Mouse (Mus musculus) fibroblast of lung, adult 2 months (primary cell): ENCODE data around the gene Fzd2.
A peak's percentile ranks its signal among the peaks of the same experiment; 100 is the strongest.
"Not testable (repeated sequence)": the region's sequence is repeated elsewhere in the genome, so short reads cannot be mapped to it uniquely, and the experiment has no call there.

Experiments used
- DNase-seq: peaks from one replicate; pipeline ENCODE4 v3.0.0-alpha.2; 2011; ENCODE audit warnings: low read depth

Fzd2 gene

GRCm38 (mm10) chr11:102604010-102604584, at the start of gene Fzd2:
Gene Fzd2 (plus strand): TSS chr11:102604396.
- DNase-seq: peak; percentile 97

DNA sequence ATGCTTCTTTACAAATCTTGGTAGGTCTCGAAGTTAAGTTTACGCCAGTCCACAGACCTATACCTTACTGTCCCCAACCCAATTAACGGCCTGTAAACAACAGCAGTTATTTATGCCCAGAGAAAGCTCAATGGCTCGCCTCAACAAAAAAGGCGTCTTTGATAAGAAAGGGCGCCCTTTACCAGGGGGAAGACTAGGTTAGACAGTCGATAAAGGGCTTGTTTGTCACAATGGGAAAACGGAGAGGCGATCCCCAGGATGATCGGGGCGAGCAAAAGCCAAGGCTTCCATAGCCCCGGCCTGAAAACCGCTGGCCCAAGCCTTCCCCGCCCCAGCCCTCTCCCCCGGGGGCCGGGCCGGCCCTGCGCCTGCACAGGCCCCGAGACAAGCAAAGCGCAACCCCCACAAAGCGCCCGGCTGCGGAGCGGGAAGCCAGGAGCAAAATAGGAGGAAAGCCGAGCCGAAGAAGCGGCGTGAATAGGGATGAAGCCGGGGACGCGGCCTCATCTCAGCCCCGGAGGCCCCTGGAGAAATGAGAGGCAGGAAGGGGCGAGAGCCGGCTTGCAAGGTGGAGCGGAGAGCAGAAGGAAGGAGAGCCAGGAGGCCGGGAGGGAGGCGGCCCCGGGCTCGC, 48.7 kb upstream of the Fzd2 start:
- DNase-seq: no peak

DNA sequence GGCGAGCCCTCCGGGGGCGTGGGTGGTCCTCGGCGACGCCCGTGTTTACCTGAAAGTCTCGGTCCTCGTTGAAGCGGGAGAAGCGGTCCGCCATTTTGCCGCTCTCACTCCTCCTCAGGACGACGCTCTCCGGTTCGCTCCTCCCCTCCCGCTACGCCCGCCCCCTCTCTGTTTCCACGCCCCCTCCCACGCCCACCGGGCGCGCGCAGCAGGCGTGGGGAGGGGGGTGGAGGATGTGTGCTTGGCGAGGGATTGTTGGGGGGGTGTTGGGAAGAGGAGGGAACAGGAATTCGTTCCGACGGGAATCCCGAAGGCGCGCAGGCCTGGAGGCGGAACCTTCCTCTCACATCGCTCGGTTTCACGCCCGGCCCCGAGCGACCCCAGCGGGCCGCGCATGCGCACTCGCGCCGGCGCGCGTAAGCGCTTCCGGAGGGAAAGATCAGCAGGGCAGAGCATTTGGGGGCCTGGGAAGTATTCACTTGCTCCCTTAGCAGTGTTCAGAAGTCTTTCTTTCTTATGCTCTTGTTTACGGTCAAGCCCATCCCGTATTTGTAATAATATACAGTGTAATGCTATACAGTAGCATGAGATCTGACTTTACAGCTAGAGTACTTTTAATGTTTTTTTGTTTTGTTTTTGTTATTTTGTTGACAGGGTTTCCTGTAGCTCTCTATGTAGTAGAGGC, 48.0 kb upstream of the Fzd2 start, which contains the start of gene Gpatch8:
Gpatch8 (minus strand) TSS at position 362 of the 685 bp plus-strand sequence.
- peak; percentile 94 for DNase-seq

DNA sequence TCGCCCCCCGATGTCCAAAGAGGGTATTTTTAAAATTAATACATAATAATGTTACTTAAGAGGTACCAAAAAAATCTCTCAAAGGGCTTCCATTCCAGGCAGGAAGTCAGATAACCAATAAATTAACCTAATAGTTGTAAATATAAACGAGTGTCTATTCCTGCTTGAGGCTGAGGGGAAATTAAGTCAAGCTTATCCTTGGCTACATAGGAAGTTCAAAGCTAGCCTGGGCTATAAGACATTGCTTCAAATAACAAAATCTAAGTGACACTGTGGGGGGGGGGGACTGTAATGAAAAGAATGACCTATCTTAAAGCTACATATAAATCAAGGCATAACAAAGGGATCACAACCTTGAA, 47.5 kb upstream of the Fzd2 start:
- no peak for DNase-seq

- DNase-seq: no peak
Observed at GRCm38 (mm10) chr11:102557386-102557785, 46.8 kb upstream of the Fzd2 start.

GRCm38 (mm10) chr11:102558704-102559103, 45.5 kb upstream of the Fzd2 start:
- no peak for DNase-seq

DNA sequence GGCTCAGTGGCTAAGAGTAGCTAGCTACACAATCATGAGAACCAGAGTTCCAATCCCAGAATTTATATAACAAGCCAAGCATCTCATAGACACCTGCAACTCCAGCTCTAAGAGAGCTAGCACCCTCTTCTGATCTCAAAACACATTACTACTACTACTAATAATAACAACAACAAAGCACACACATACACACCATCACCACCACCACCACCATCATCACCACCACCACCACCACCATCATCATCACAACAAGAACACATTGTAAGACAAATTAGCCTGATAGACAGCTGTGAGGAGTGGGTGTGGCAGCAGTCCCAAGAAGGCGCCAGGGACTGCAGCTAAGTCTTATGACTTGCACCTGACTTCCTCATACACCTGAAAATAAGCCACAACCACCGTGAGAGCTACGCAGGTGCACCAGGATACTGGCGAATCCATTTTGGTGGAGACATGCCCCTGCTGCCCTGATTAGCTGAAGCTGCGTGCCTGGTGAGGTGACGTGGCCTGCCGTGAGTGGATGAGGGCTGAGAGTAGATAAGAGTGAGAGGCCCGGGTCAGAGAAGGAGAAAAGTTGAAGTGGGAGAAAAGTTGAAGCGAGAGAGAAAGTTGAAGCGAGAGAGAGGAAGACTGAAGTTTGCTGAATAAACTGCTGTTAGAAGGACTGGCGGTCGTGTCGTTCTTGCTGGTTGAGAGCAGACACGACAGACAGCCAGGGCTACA, 39.1 kb upstream of the Fzd2 start:
- DNase-seq: not testable (repeated sequence)

GRCm38 (mm10) chr11:102565741-102566140, 38.5 kb upstream of the Fzd2 start:
- DNase-seq: no peak

GRCm38 (mm10) chr11:102566290-102566689, 37.9 kb upstream of the Fzd2 start:
- DNase-seq: no peak

GRCm38 (mm10) chr11:102567157-102567556, 37.0 kb upstream of the Fzd2 start:
- no peak for DNase-seq

DNA sequence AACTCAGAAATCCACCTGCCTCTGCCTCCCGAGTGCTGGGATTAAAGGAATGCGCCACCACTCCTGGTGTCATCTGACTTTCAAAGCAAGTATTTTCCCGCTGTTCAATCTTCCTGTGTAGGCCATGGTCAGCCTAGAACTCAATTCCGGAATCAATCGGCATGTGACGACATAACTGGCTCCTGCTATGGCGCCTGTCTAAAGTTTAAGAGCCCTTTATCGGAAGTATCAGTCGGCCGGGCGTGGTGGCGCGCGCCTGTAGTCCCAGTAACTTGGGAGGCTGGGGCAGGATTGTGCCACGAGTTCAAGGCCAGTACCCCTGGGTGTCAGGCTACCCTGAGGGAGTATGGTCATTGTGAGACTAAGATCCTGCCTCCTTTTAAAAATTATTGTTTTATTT, 36.5 kb upstream of the Fzd2 start:
- no peak for DNase-seq

DNA sequence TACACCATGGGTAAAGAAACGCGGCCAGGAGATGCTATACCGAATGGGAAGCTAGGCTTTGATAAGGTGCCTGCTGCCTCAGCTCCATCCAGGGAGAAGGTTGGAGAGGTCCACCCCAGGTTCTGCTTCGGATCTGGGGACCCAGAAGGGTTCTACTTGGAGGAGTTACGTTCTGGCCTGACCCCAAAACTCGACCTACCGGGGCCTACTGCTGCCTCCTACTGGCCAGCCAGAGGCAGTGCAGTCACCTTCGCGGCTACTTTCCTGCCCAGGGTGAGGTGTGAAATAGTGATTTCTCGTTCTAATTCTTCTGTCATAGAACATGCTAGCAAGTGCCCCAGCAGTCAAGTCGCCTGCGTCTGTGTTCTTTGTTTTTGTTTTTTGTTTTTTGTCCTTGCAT, 36.0 kb upstream of the Fzd2 start:
- DNase-seq: no peak

GRCm38 (mm10) chr11:102568756-102569377, 35.3 kb upstream of the Fzd2 start:
- DNase-seq: no peak

DNA sequence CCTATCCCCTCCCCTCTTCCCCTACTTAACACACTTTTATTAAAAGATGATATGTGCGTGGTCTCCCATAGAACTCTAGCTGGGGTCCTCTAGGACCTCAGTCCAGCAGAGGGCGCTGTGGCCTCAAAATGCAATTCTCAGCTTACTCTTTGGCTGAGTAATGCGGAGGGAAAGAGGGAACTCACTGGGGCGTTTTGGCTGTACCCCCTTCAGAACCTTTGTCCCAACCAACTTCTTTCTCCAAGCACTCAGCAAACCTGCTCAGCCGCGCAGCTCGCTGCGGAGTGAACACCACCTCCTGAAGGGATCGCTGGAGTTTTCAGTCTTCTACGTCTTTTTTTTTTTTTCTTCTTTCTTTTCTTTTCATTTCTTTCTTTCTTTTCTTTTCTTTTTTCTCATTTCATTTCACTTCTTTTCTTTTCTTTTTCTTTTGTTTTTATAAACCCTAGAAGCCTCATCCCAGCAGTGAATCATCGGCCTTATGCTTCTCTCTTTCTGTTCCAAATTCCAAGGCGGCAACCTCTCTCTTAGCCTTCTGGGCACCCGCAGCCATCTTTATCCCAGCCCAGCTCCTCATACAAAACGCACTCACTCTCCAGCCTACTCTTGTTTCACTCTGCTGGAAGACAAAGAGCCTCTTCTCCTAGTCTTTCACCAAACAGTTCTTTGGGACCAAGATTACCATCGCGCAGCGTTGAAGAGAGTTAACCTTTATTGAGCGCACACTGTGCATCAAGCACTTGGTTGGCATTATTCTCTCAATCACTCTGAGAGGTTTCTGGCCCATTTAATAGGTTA, 31.1 kb upstream of the Fzd2 start:
- DNase-seq: peak; percentile 56

- no peak for DNase-seq
Observed at GRCm38 (mm10) chr11:102575034-102575433, 29.2 kb upstream of the Fzd2 start.

- DNase-seq: no peak
Observed at GRCm38 (mm10) chr11:102576050-102576754, 28.0 kb upstream of the Fzd2 start.

DNA sequence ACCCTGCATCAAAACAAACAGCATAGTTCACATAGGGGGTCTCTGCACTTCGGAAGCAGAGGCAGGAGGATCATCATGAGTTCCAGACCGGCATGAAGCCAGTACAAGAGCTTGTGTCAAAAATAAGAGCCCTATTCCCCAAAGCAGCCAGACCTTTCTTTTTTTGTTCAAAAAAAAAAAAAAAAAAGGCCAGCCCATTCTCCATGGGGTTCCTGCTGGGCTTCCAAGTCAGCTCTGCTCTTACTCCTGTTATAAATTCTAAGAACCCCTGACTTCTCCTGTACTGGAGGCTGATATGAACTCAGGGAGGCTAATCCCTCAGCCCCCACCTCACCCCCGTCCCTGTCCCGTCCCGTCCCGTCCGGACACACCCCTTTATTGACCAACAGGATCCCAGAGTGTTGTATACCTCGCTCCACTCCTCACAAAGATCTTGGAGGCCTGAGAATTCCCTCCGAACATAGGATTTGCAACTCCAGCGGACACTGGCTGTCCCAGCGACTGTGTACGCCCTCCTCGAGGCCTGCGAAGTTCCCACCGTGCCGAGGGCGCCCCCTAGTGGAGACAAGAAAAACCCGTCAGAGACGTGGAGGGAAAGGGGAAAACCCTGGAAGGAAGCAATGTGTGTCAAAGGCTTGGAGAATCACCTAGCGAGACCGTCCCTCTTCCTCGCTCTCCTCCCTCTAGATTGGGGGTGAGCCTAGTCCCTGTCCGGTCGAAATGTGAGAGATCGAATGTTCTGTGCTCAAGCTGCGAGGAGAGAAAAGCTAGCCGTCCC, 25.7 kb upstream of the Fzd2 start:
- peak; percentile 55 for DNase-seq

DNA sequence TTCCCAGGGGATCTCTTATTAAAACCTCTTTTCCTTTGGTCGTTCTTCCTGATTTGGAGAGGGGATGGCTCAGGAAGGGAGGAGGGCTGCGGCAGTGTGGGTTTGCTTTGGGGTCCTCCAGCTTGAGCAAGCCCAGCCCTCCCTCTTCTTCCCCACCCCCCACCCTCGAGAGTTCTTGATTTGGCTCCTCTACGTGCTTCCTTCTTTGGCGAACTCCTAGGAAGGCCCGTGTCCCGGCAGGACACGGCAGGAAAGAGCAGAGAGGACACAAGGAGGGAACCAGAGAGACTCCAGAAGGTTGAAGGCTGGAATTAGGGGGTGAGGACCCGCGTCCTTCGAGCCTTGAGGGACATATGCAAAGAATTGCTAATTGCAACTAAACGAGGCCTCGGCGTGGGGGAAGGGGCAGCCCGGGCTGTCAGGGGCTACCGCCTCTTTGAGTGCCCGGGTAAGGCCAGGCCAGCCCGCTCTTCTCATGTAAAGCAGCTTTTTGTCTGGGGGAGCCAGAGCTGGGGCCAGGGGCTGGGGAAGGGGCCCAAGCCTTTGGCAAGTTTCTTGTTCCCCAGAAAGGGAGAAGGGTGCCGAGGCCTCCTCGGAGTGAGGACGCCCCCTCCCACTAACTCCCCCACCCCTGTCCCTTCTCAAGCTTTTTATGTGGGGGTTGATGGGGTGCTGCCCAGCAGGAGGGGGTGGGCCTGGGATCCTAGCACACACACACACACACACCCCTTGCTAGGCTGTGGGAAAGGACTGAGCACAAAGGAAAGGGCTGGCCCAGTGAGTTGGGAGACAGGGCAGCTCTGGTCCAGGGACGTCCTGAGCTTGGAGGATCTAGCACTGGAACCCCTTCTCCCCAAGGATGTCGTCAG, 24.8 kb upstream of the Fzd2 start, which contains the start of gene Gm11627:
Gm11627 (minus strand) TSS at position 297 of the 869 bp plus-strand sequence.
- no peak for DNase-seq

- DNase-seq: no peak
Observed at GRCm38 (mm10) chr11:102580034-102580330, 24.2 kb upstream of the Fzd2 start.
